Mouse (Mus musculus): ENCODE measurements around the gene Abhd16a. TPM values are rescaled to one million over a fixed set of nuclear protein-coding genes. Genes with fewer than 3 reads are reported as not detected.

The Abhd16a gene
- total and polyA plus RNA-seq, 3 experiments = 71.8 to 219 (median 95.8) TPM

- no peak for DNase-seq
Observed at GRCm38 (mm10) chr17:35147922-35148639, 59.0 kb downstream of the Abhd16a start.

DNA sequence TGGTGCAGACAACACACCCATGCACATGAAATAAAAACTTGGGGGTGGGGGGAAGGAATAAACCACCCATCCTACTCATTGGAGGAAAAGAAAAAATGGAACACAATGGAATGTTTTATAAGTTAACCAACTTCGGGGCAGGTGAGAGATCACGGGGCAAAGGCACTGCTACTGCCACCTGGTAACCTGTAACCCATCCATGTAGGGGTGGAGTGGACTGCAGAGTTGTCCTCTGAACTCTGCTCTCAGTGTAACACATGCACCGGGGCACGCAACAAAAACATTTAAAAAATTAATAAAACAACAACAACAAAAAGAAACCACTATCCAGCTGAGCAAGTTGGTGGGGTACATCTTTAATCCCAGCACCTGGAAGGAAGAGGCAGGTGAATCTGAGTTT, 63.1 kb downstream of the Abhd16a start:
- no peak for DNase-seq

Other genes with a start within 250 kb of the Abhd16a start
Only the 30 nearest of the 44 such genes appear.
- 100 to 1,000 TPM in 1 of 2 experiments, 10 to 100 TPM in 1; 36.3 to 634 TPM for gene Hspa1b, start 130.0 kb upstream of the Abhd16a start, total RNA-seq (2021)
- 48.4 and 85.4 TPM in 2 replicates for gene Hspa1b, start 130.0 kb upstream of the Abhd16a start, polyA plus RNA-seq (2012; rRNA removed)
- under 1 TPM in 1 of 2 experiments, not detected in 1; 0.58 TPM for gene Gm20481, start 119.4 kb upstream of the Abhd16a start, total RNA-seq (2021)
- gene Gm20481, start 119.4 kb upstream of the Abhd16a start, polyA plus RNA-seq (2012; rRNA removed) = 1.1 and 1.2 TPM in 2 replicates
- 100 to 1,000 TPM in 1 of 2 experiments, 10 to 100 TPM in 1; 16.3 to 253 TPM for gene Hspa1a, start 117.1 kb upstream of the Abhd16a start, total RNA-seq (2021)
- 37.1 and 55.2 TPM in 2 replicates for gene Hspa1a, start 117.1 kb upstream of the Abhd16a start, polyA plus RNA-seq (2012; rRNA removed)
- under 1 TPM; 0.28 to 0.29 TPM for gene Hspa1l, start 116.6 kb upstream of the Abhd16a start, total RNA-seq (2021)
- 0.11 and 0.17 TPM in 2 replicates for gene Hspa1l, start 116.6 kb upstream of the Abhd16a start, polyA plus RNA-seq (2012; rRNA removed)
- 10 to 100 TPM; 32.9 to 45.8 TPM for gene Lsm2, start 107.4 kb upstream of the Abhd16a start, total RNA-seq (2021)
- gene Lsm2, start 107.4 kb upstream of the Abhd16a start, polyA plus RNA-seq (2012; rRNA removed) = 82.4 and 84.8 TPM in 2 replicates
- 10 to 100 TPM; 57.9 to 60.2 TPM for gene Vars, start 88.3 kb upstream of the Abhd16a start, total RNA-seq (2021)
- gene Vars, start 88.3 kb upstream of the Abhd16a start, polyA plus RNA-seq (2012; rRNA removed) = 178 and 214 TPM in 2 replicates
- gene Vwa7, start 72.7 kb upstream of the Abhd16a start, total RNA-seq (2021) = under 1 TPM; 0.26 to 0.55 TPM
- gene Vwa7, start 72.7 kb upstream of the Abhd16a start, polyA plus RNA-seq (2012; rRNA removed) = 0.97 and 1.8 TPM in 2 replicates
- gene Sapcd1, start 61.2 kb upstream of the Abhd16a start, total RNA-seq (2021) = under 1 TPM in 1 of 2 experiments, not detected in 1; 0.79 TPM
- gene Sapcd1, start 61.2 kb upstream of the Abhd16a start, polyA plus RNA-seq (2012; rRNA removed) = 0.83 and 2.0 TPM in 2 replicates
- under 1 TPM; 0.75 to 0.93 TPM for gene Msh5, start 42.5 kb upstream of the Abhd16a start, total RNA-seq (2021)
- 1.3 and 1.7 TPM in 2 replicates for gene Msh5, start 42.5 kb upstream of the Abhd16a start, polyA plus RNA-seq (2012; rRNA removed)
- gene Clic1, start 39.3 kb upstream of the Abhd16a start, total RNA-seq (2021) = 100 to 1,000 TPM in 1 of 2 experiments, 10 to 100 TPM in 1; 80.8 to 136 TPM
- gene Clic1, start 39.3 kb upstream of the Abhd16a start, polyA plus RNA-seq (2012; rRNA removed) = 62.2 and 64.1 TPM in 2 replicates
- 10 to 100 TPM in 1 of 2 experiments, 1 to 10 TPM in 1; 7.2 to 26.6 TPM for gene Ddah2, start 30.2 kb upstream of the Abhd16a start, total RNA-seq (2021)
- 25.9 and 35.6 TPM in 2 replicates for gene Ddah2, start 30.2 kb upstream of the Abhd16a start, polyA plus RNA-seq (2012; rRNA removed)
- not detected for gene Ly6g6c, start 23.9 kb upstream of the Abhd16a start, total RNA-seq (2021)
- not detected in 2 replicates for gene Ly6g6c, start 23.9 kb upstream of the Abhd16a start, polyA plus RNA-seq (2012; rRNA removed)
- gene Mpig6b, start 23.1 kb upstream of the Abhd16a start, total RNA-seq (2021) = not detected
- 0.06 TPM in 1 of 2 replicates, not detected in the other for gene Mpig6b, start 23.1 kb upstream of the Abhd16a start, polyA plus RNA-seq (2012; rRNA removed)
- not detected for gene Ly6g6e, start 12.4 kb upstream of the Abhd16a start, total RNA-seq (2021)
- gene Ly6g6e, start 12.4 kb upstream of the Abhd16a start, polyA plus RNA-seq (2012; rRNA removed) = 0.21 and 0.34 TPM in 2 replicates
- gene Ly6g6d, start 11.2 kb upstream of the Abhd16a start, total RNA-seq (2021) = under 1 TPM in 1 of 2 experiments, not detected in 1; 0.45 TPM
- 0.57 and 1.1 TPM in 2 replicates for gene Ly6g6d, start 11.2 kb upstream of the Abhd16a start, polyA plus RNA-seq (2012; rRNA removed)
- not detected for gene Ly6g6f, start 3.7 kb upstream of the Abhd16a start, total RNA-seq (2021)
- gene Ly6g6f, start 3.7 kb upstream of the Abhd16a start, polyA plus RNA-seq (2012; rRNA removed) = not detected in 2 replicates
- gene Ly6g5c, start 19.0 kb downstream of the Abhd16a start, total RNA-seq (2021) = not detected
- not detected in 2 replicates for gene Ly6g5c, start 19.0 kb downstream of the Abhd16a start, polyA plus RNA-seq (2012; rRNA removed)
- gene Ly6g5b, start 26.2 kb downstream of the Abhd16a start, total RNA-seq (2021) = under 1 TPM; 0.23 to 0.35 TPM
- gene Ly6g5b, start 26.2 kb downstream of the Abhd16a start, polyA plus RNA-seq (2012; rRNA removed) = 0.42 and 0.52 TPM in 2 replicates
- 10 to 100 TPM; 12.4 to 12.8 TPM for gene Gpank1, start 32.2 kb downstream of the Abhd16a start, total RNA-seq (2021)
- gene Gpank1, start 32.2 kb downstream of the Abhd16a start, polyA plus RNA-seq (2012; rRNA removed) = 13.3 and 15.8 TPM in 2 replicates
- 100 to 1,000 TPM; 212 to 337 TPM for gene Csnk2b, start 32.8 kb downstream of the Abhd16a start, total RNA-seq (2021)
- 358 and 360 TPM in 2 replicates for gene Csnk2b, start 32.8 kb downstream of the Abhd16a start, polyA plus RNA-seq (2012; rRNA removed)
- gene D17H6S53E, start 37.1 kb downstream of the Abhd16a start, total RNA-seq (2021) = 10 to 100 TPM; 23.4 to 32.0 TPM
- 27.7 and 45.5 TPM in 2 replicates for gene D17H6S53E, start 37.1 kb downstream of the Abhd16a start, polyA plus RNA-seq (2012; rRNA removed)
- gene Apom, start 42.8 kb downstream of the Abhd16a start, total RNA-seq (2021) = under 1 TPM in 1 of 2 experiments, not detected in 1; 0.78 TPM
- 0.22 TPM in 1 of 2 replicates, not detected in the other for gene Apom, start 42.8 kb downstream of the Abhd16a start, polyA plus RNA-seq (2012; rRNA removed)
- gene Bag6, start 45.9 kb downstream of the Abhd16a start, total RNA-seq (2021) = 100 to 1,000 TPM; 389 to 403 TPM
- 433 and 470 TPM in 2 replicates for gene Bag6, start 45.9 kb downstream of the Abhd16a start, polyA plus RNA-seq (2012; rRNA removed)
- gene Prrc2a, start 75.6 kb downstream of the Abhd16a start, total RNA-seq (2021) = 100 to 1,000 TPM; 205 to 258 TPM
- gene Prrc2a, start 75.6 kb downstream of the Abhd16a start, polyA plus RNA-seq (2012; rRNA removed) = 598 and 625 TPM in 2 replicates
- 1 to 10 TPM; 3.4 to 6.4 TPM for gene Aif1, start 86.8 kb downstream of the Abhd16a start, total RNA-seq (2021)
- gene Aif1, start 86.8 kb downstream of the Abhd16a start, polyA plus RNA-seq (2012; rRNA removed) = 0.30 and 0.46 TPM in 2 replicates
- gene Lst1, start 99.2 kb downstream of the Abhd16a start, total RNA-seq (2021) = 1 to 10 TPM; 5.0 to 7.6 TPM
- gene Lst1, start 99.2 kb downstream of the Abhd16a start, polyA plus RNA-seq (2012; rRNA removed) = 3.6 and 4.6 TPM in 2 replicates
- gene Ltb, start 105.2 kb downstream of the Abhd16a start, total RNA-seq (2021) = 1 to 10 TPM; 1.8 to 7.7 TPM
- gene Ltb, start 105.2 kb downstream of the Abhd16a start, polyA plus RNA-seq (2012; rRNA removed) = 5.8 and 8.5 TPM in 2 replicates
- under 1 TPM; 0.35 to 0.52 TPM for gene Tnf, start 112.7 kb downstream of the Abhd16a start, total RNA-seq (2021)
- gene Tnf, start 112.7 kb downstream of the Abhd16a start, polyA plus RNA-seq (2012; rRNA removed) = 0.62 and 1.0 TPM in 2 replicates
- gene Lta, start 116.1 kb downstream of the Abhd16a start, total RNA-seq (2021) = under 1 TPM; 0.26 to 0.35 TPM
- 0.18 and 0.33 TPM in 2 replicates for gene Lta, start 116.1 kb downstream of the Abhd16a start, polyA plus RNA-seq (2012; rRNA removed)
- not detected for gene Gm16181, start 131.6 kb downstream of the Abhd16a start, total RNA-seq (2021)
- gene Gm16181, start 131.6 kb downstream of the Abhd16a start, polyA plus RNA-seq (2012; rRNA removed) = 0.31 and 1.3 TPM in 2 replicates